19 mouse cellular contexts compared by ENCODE assay signal in genomic region chr12:21201485-21202269, GRCm38 (mm10).
DNase-seq lines count a peak whose midpoint lies in the region; ATAC-seq and TF ChIP-seq lines count a peak whose summit lies in the region.
"Had no signal": no experiment of that assay in that cellular context is flagged by ENCODE, and none has a peak within 500 bp of the region (broad histone marks: within the 10 kb centered on the region; RNA-seq: fewer than 3 reads in every experiment).

No protein-coding gene starts in this region.

- H3K27ac ChIP-seq in embryonic facial prominence, embryonic 14.5 days (replicated peaks; ENCODE audit: low read depth, low read length) = no peak overlapping the region
- no peak overlapping the region for H3K27ac ChIP-seq in embryonic facial prominence, embryonic 10.5 days (replicated peaks)
- no peak overlapping the region for H3K27ac ChIP-seq in layer of hippocampus, adult 2 months
- H3K27ac ChIP-seq in stomach, embryonic 15.5 days = 0 out of 2 replicates have a peak overlapping the region, but pooled peaks have one; percentile 2
- H3K27ac ChIP-seq in stomach, postnatal 0 days (replicated peaks) = no peak overlapping the region
- H3K27ac ChIP-seq in hindbrain, embryonic 13.5 days = no peak overlapping the region
- H3K27ac ChIP-seq: embryonic facial prominence, embryonic 15.5 days; heart, embryonic 13.5 days; hindbrain, embryonic 15.5 days; limb, embryonic 15.5 days had no signal

- peak; percentile 16 for DNase-seq in embryonic facial prominence, embryonic 14.5 days (ENCODE audit: low spot score)
- DNase-seq in embryonic facial prominence, embryonic 10.5 days (ENCODE audit: low spot score) = no peak
- DNase-seq in layer of hippocampus, adult 2 months (ENCODE audit: low spot score in 2 of 2) = peak; percentile 24 to 66
- DNase-seq in layer of hippocampus, postnatal 25 days (ENCODE audit: extremely low spot score in 1 of 2, low spot score in 1 of 2) = no peak
- no peak for DNase-seq in stomach, postnatal 0 days (ENCODE audit: low spot score)
- no peak for DNase-seq in ovary, postnatal 10 days (ENCODE audit: low spot score)
- DNase-seq: adrenal gland, postnatal 10 days; cerebellum, adult 9-11 months; kidney, postnatal 10 days; thymus, postnatal 4 days had no signal

- no peak overlapping the region for H3K4me2 ChIP-seq in embryonic facial prominence, embryonic 14.5 days (ENCODE audit: low read depth, low read length)
- H3K4me2 ChIP-seq in stomach, embryonic 15.5 days = no peak overlapping the region
- H3K4me2 ChIP-seq in stomach, postnatal 0 days (replicated peaks; ENCODE audit: low read depth) = no peak overlapping the region
- H3K4me2 ChIP-seq in hindbrain, embryonic 13.5 days = no peak overlapping the region
- H3K4me2 ChIP-seq: embryonic facial prominence, embryonic 15.5 days; heart, embryonic 13.5 days; hindbrain, embryonic 15.5 days; limb, embryonic 15.5 days; midbrain, embryonic 11.5 days had no signal

- no peaks in the 10 kb centered on the region for H3K9me3 ChIP-seq in embryonic facial prominence, embryonic 14.5 days (ENCODE audit: control insufficient read depth, low read length)
- H3K9me3 ChIP-seq in embryonic facial prominence, embryonic 10.5 days = no peaks in the 10 kb centered on the region
- H3K9me3 ChIP-seq in stomach, embryonic 15.5 days = no peaks in the 10 kb centered on the region
- H3K9me3 ChIP-seq in stomach, postnatal 0 days (ENCODE audit: control insufficient read depth, low read length) = no peaks in the 10 kb centered on the region
- H3K9me3 ChIP-seq in hindbrain, embryonic 13.5 days = no peaks in the 10 kb centered on the region
- H3K9me3 ChIP-seq: embryonic facial prominence, embryonic 15.5 days; heart, embryonic 13.5 days; hindbrain, embryonic 15.5 days; limb, embryonic 15.5 days had no signal

- H3K36me3 ChIP-seq in embryonic facial prominence, embryonic 14.5 days (ENCODE audit: control insufficient read depth, insufficient read depth, low read length) = 0 out of 2 replicates have a peak, but pooled peaks cover 14% of the 10 kb centered on the region
- peaks cover 89% of the 10 kb centered on the region for H3K36me3 ChIP-seq in embryonic facial prominence, embryonic 10.5 days (replicated peaks)
- H3K36me3 ChIP-seq in stomach, embryonic 15.5 days = no peaks in the 10 kb centered on the region
- no peaks in the 10 kb centered on the region for H3K36me3 ChIP-seq in stomach, postnatal 0 days (ENCODE audit: control insufficient read depth, insufficient read depth, low read length)
- H3K36me3 ChIP-seq in hindbrain, embryonic 13.5 days = peaks cover 37% of the 10 kb centered on the region

- WGBS in embryonic facial prominence, embryonic 14.5 days = 68% methylated on average over 10 of the region's 10 CpGs
- 74% methylated on average over 10 of the region's 10 CpGs for WGBS in embryonic facial prominence, embryonic 10.5 days
- 60% methylated on average over 10 of the region's 10 CpGs for WGBS in stomach, embryonic 15.5 days
- WGBS in stomach, postnatal 0 days = 65% methylated on average over 10 of the region's 10 CpGs
- WGBS in hindbrain, embryonic 13.5 days = 89% methylated on average over 10 of the region's 10 CpGs

- peaks cover 10% of the 10 kb centered on the region; the same call in 1 of the 2 replicates for H3K4me1 ChIP-seq in embryonic facial prominence, embryonic 14.5 days (ENCODE audit: control insufficient read depth, insufficient read depth, low read length)
- H3K4me1 ChIP-seq in embryonic facial prominence, embryonic 10.5 days = peaks cover 9% of the 10 kb centered on the region
- H3K4me1 ChIP-seq in stomach, embryonic 15.5 days = peaks cover 15% of the 10 kb centered on the region
- 0 out of 2 replicates have a peak, but pooled peaks cover 2% of the 10 kb centered on the region for H3K4me1 ChIP-seq in stomach, postnatal 0 days (replicated peaks; ENCODE audit: control insufficient read depth, insufficient read depth)
- H3K4me1 ChIP-seq in hindbrain, embryonic 13.5 days (replicated peaks) = peaks cover 30% of the 10 kb centered on the region

- no peak overlapping the region for H3K9ac ChIP-seq in embryonic facial prominence, embryonic 14.5 days (ENCODE audit: low read depth, low read length)
- H3K9ac ChIP-seq in stomach, embryonic 15.5 days = no peak overlapping the region
- H3K9ac ChIP-seq in stomach, postnatal 0 days (ENCODE audit: low read length) = no peak overlapping the region
- H3K9ac ChIP-seq in hindbrain, embryonic 13.5 days = no peak overlapping the region
- H3K9ac ChIP-seq: embryonic facial prominence, embryonic 15.5 days; heart, embryonic 13.5 days; hindbrain, embryonic 15.5 days; limb, embryonic 15.5 days had no signal

- H3K27me3 ChIP-seq in embryonic facial prominence, embryonic 14.5 days (replicated peaks; ENCODE audit: control insufficient read depth, insufficient read depth, low read length) = no peaks in the 10 kb centered on the region
- no peaks in the 10 kb centered on the region for H3K27me3 ChIP-seq in embryonic facial prominence, embryonic 10.5 days (replicated peaks; ENCODE audit: low read depth, poor library complexity, severe bottlenecking)
- H3K27me3 ChIP-seq in stomach, embryonic 15.5 days (replicated peaks) = no peaks in the 10 kb centered on the region
- H3K27me3 ChIP-seq in stomach, postnatal 0 days (ENCODE audit: control insufficient read depth, insufficient read depth, low read length) = no peaks in the 10 kb centered on the region
- no peaks in the 10 kb centered on the region for H3K27me3 ChIP-seq in hindbrain, embryonic 13.5 days
- H3K27me3 ChIP-seq: embryonic facial prominence, embryonic 15.5 days; heart, embryonic 13.5 days; hindbrain, embryonic 15.5 days; limb, embryonic 15.5 days had no signal

- no peak for TF ChIP-seq EP300 in stomach, postnatal 0 days (optimal IDR thresholded peaks at IDR 0.05)

- TF ChIP-seq CTCF in layer of hippocampus, adult 2 months (conservative IDR thresholded peaks at IDR 0.05) = no peak
- no peak for TF ChIP-seq CTCF in stomach, postnatal 0 days (IDR thresholded peaks at IDR 0.05; ENCODE audit: low read depth)

- no peak for ATAC-seq in embryonic facial prominence, embryonic 14.5 days (ENCODE audit: low read depth)
- no peak for ATAC-seq in stomach, embryonic 15.5 days (ENCODE audit: insufficient read depth, low FRiP score, low read depth)
- ATAC-seq in stomach, postnatal 0 days (ENCODE audit: low FRiP score, low TSS enrichment) = no peak
- ATAC-seq in hindbrain, embryonic 13.5 days (ENCODE audit: low FRiP score) = no peak
- ATAC-seq: intestine, embryonic 16.5 days; lung, postnatal 0 days had no signal

- H3K4me3 ChIP-seq in embryonic facial prominence, embryonic 14.5 days (ENCODE audit: low read depth, low read length) = no peak overlapping the region
- no peak overlapping the region for H3K4me3 ChIP-seq in embryonic facial prominence, embryonic 10.5 days
- no peak overlapping the region for H3K4me3 ChIP-seq in layer of hippocampus, adult 2 months
- H3K4me3 ChIP-seq in stomach, embryonic 15.5 days (replicated peaks) = no peak overlapping the region
- H3K4me3 ChIP-seq in stomach, postnatal 0 days (ENCODE audit: low read depth, low read length) = no peak overlapping the region
- H3K4me3 ChIP-seq in hindbrain, embryonic 13.5 days = no peak overlapping the region
- H3K4me3 ChIP-seq: embryonic facial prominence, embryonic 15.5 days; heart, embryonic 13.5 days; hindbrain, embryonic 15.5 days; limb, embryonic 15.5 days had no signal

Comparison
In these comparisons a context has a peak if more than half of its experiments do, and no peak if none do; other contexts are left out.
1. DNase-seq: peak in embryonic facial prominence, embryonic 14.5 days (single experiment) and layer of hippocampus, adult 2 months (2 of 2); none in embryonic facial prominence, embryonic 10.5 days (single experiment), layer of hippocampus, postnatal 25 days (0 of 2), stomach, postnatal 0 days (single experiment) and ovary, postnatal 10 days (single experiment).